Mouse (Mus musculus): ENCODE data around the gene Cacna1e. TPM values are rescaled to one million over a fixed set of nuclear protein-coding genes. Genes with fewer than 3 reads are reported as not detected.

Cacna1e gene
- polyA plus RNA-seq, 1 experiment from 2014 or later = 1.8 TPM

GRCm38 (mm10) chr1:154865981-154866380 lies 18.3 kb downstream of the Cacna1e start:
- no peaks in the 10 kb centered on the region for H3K9me3 ChIP-seq
- H3K9ac ChIP-seq = no peak overlapping the region
- H3K27ac ChIP-seq = no peak overlapping the region
- no peaks in the 10 kb centered on the region for H3K27me3 ChIP-seq
- no peaks in the 10 kb centered on the region for H3K36me3 ChIP-seq
- no peak overlapping the region for H3K4me3 ChIP-seq
- no peak for ATAC-seq (ENCODE audit: insufficient number of reproducible peaks, insufficient read depth, low FRiP score, low TSS enrichment)
- H3K4me1 ChIP-seq = no peaks in the 10 kb centered on the region
- H3K4me2 ChIP-seq (replicated peaks) = no peak overlapping the region
- WGBS = 93% methylated on average over 1 of the region's 1 CpGs

- H3K9ac ChIP-seq = no peak overlapping the region
- H3K27ac ChIP-seq = no peak overlapping the region
- no peak for ATAC-seq (ENCODE audit: insufficient number of reproducible peaks, insufficient read depth, low FRiP score, low TSS enrichment)
- H3K36me3 ChIP-seq = no peaks in the 10 kb centered on the region
- no peaks in the 10 kb centered on the region for H3K27me3 ChIP-seq
- H3K4me2 ChIP-seq (replicated peaks) = no peak overlapping the region
- WGBS = 80% methylated on average over 9 of the region's 9 CpGs
- H3K9me3 ChIP-seq = no peaks in the 10 kb centered on the region
- no peaks in the 10 kb centered on the region for H3K4me1 ChIP-seq
- H3K4me3 ChIP-seq = no peak overlapping the region
Measured at GRCm38 (mm10) chr1:154861416-154861815, 22.9 kb downstream of the Cacna1e start.

- no peak overlapping the region for H3K4me3 ChIP-seq
- no peaks in the 10 kb centered on the region for H3K4me1 ChIP-seq
- no peak overlapping the region for H3K9ac ChIP-seq
- H3K4me2 ChIP-seq (replicated peaks) = no peak overlapping the region
- H3K36me3 ChIP-seq = no peaks in the 10 kb centered on the region
- 85% methylated on average over 3 of the region's 3 CpGs for WGBS
- no peaks in the 10 kb centered on the region for H3K27me3 ChIP-seq
- ATAC-seq (ENCODE audit: insufficient number of reproducible peaks, insufficient read depth, low FRiP score, low TSS enrichment) = no peak
- no peak overlapping the region for H3K27ac ChIP-seq
- H3K9me3 ChIP-seq = no peaks in the 10 kb centered on the region
Measured at GRCm38 (mm10) chr1:154854564-154854963, 29.7 kb downstream of the Cacna1e start.

GRCm38 (mm10) chr1:154850515-154851287 lies 33.6 kb downstream of the Cacna1e start:
- no peaks in the 10 kb centered on the region for H3K4me1 ChIP-seq

GRCm38 (mm10) chr1:154848683-154849579 lies 35.4 kb downstream of the Cacna1e start:
- Histone ChIP-seq H3K9ac (no peak overlapping the region), H3K27ac (no peak overlapping the region), H3K36me3 (no peaks in the 10 kb centered on the region), H3K9me3 (no peaks in the 10 kb centered on the region), H3K27me3 (no peaks in the 10 kb centered on the region), H3K4me2 (replicated peaks) (no peak overlapping the region), H3K4me1 (no peaks in the 10 kb centered on the region), H3K4me3 (no peak overlapping the region)
- WGBS = 58% methylated on average over 6 of the region's 6 CpGs
- ATAC-seq (ENCODE audit: insufficient number of reproducible peaks, insufficient read depth, low FRiP score, low TSS enrichment) = no peak

More at GRCm38 (mm10) chr1:154850515-154851287, 33.6 kb downstream of the Cacna1e start:
- H3K4me2 ChIP-seq (replicated peaks) = no peak overlapping the region
- H3K36me3 ChIP-seq = no peaks in the 10 kb centered on the region
- H3K9me3 ChIP-seq = no peaks in the 10 kb centered on the region
- ATAC-seq (ENCODE audit: insufficient number of reproducible peaks, insufficient read depth, low FRiP score, low TSS enrichment) = no peak
- no peak overlapping the region for H3K4me3 ChIP-seq
- 81% methylated on average over 6 of the region's 6 CpGs for WGBS
- no peaks in the 10 kb centered on the region for H3K27me3 ChIP-seq
- H3K27ac ChIP-seq = no peak overlapping the region
- H3K9ac ChIP-seq = no peak overlapping the region

GRCm38 (mm10) chr1:154846900-154847299 lies 37.4 kb downstream of the Cacna1e start:
- ATAC-seq (ENCODE audit: insufficient number of reproducible peaks, insufficient read depth, low FRiP score, low TSS enrichment) = no peak
- Histone ChIP-seq H3K9me3 (no peaks in the 10 kb centered on the region), H3K27ac (no peak overlapping the region), H3K27me3 (no peaks in the 10 kb centered on the region), H3K4me3 (no peak overlapping the region), H3K4me1 (no peaks in the 10 kb centered on the region), H3K36me3 (no peaks in the 10 kb centered on the region), H3K4me2 (replicated peaks) (no peak overlapping the region), H3K9ac (no peak overlapping the region)
- WGBS = 87% methylated on average over 2 of the region's 2 CpGs

GRCm38 (mm10) chr1:154843427-154843826 lies 40.9 kb downstream of the Cacna1e start:
- no peaks in the 10 kb centered on the region for H3K4me1 ChIP-seq
- H3K4me3 ChIP-seq = no peak overlapping the region
- ATAC-seq (ENCODE audit: insufficient number of reproducible peaks, insufficient read depth, low FRiP score, low TSS enrichment) = no peak
- no peak overlapping the region for H3K27ac ChIP-seq
- H3K4me2 ChIP-seq (replicated peaks) = no peak overlapping the region
- H3K9ac ChIP-seq = no peak overlapping the region
- no peaks in the 10 kb centered on the region for H3K9me3 ChIP-seq
- WGBS = 71% methylated on average over 2 of the region's 2 CpGs
- no peaks in the 10 kb centered on the region for H3K27me3 ChIP-seq
- H3K36me3 ChIP-seq = no peaks in the 10 kb centered on the region

GRCm38 (mm10) chr1:154842336-154842735 lies 42.0 kb downstream of the Cacna1e start:
- Histone ChIP-seq H3K4me2 (replicated peaks) (no peak overlapping the region), H3K9ac (no peak overlapping the region), H3K4me1 (no peaks in the 10 kb centered on the region), H3K27ac (no peak overlapping the region), H3K9me3 (no peaks in the 10 kb centered on the region), H3K27me3 (no peaks in the 10 kb centered on the region), H3K4me3 (no peak overlapping the region), H3K36me3 (no peaks in the 10 kb centered on the region)
- 78% methylated on average over 5 of the region's 5 CpGs for WGBS
- ATAC-seq (ENCODE audit: insufficient number of reproducible peaks, insufficient read depth, low FRiP score, low TSS enrichment) = no peak

- no peak overlapping the region for H3K9ac ChIP-seq
- no peaks in the 10 kb centered on the region for H3K9me3 ChIP-seq
- H3K4me1 ChIP-seq = no peaks in the 10 kb centered on the region
- no peak overlapping the region for H3K27ac ChIP-seq
- no peaks in the 10 kb centered on the region for H3K36me3 ChIP-seq
- WGBS = 71% methylated on average over 6 of the region's 6 CpGs
- H3K4me3 ChIP-seq = no peak overlapping the region
- no peak overlapping the region for H3K4me2 ChIP-seq (replicated peaks)
- H3K27me3 ChIP-seq = no peaks in the 10 kb centered on the region
- no peak for ATAC-seq (ENCODE audit: insufficient number of reproducible peaks, insufficient read depth, low FRiP score, low TSS enrichment)
Measured at GRCm38 (mm10) chr1:154841057-154841630, 43.2 kb downstream of the Cacna1e start.

- H3K36me3 ChIP-seq = no peaks in the 10 kb centered on the region
- no peak overlapping the region for H3K4me3 ChIP-seq
- 91% methylated on average over 4 of the region's 4 CpGs for WGBS
- H3K4me2 ChIP-seq (replicated peaks) = no peak overlapping the region
- no peak overlapping the region for H3K9ac ChIP-seq
- no peak for ATAC-seq (ENCODE audit: insufficient number of reproducible peaks, insufficient read depth, low FRiP score, low TSS enrichment)
- H3K4me1 ChIP-seq = no peaks in the 10 kb centered on the region
- no peak overlapping the region for H3K27ac ChIP-seq
- no peaks in the 10 kb centered on the region for H3K9me3 ChIP-seq
- H3K27me3 ChIP-seq = no peaks in the 10 kb centered on the region
Measured at GRCm38 (mm10) chr1:154839272-154839671, 45.0 kb downstream of the Cacna1e start.

GRCm38 (mm10) chr1:154836473-154836872 lies 47.8 kb downstream of the Cacna1e start:
- ATAC-seq (ENCODE audit: insufficient number of reproducible peaks, insufficient read depth, low FRiP score, low TSS enrichment) = no peak
- no peaks in the 10 kb centered on the region for H3K36me3 ChIP-seq
- no peak overlapping the region for H3K9ac ChIP-seq
- H3K27me3 ChIP-seq = no peaks in the 10 kb centered on the region
- H3K4me2 ChIP-seq (replicated peaks) = no peak overlapping the region
- 79% methylated on average over 5 of the region's 5 CpGs for WGBS
- H3K9me3 ChIP-seq = no peaks in the 10 kb centered on the region
- H3K4me1 ChIP-seq = no peaks in the 10 kb centered on the region
- H3K27ac ChIP-seq = no peak overlapping the region
- no peak overlapping the region for H3K4me3 ChIP-seq

GRCm38 (mm10) chr1:154832168-154832539 lies 52.1 kb downstream of the Cacna1e start:
- Histone ChIP-seq H3K4me3 (no peak overlapping the region), H3K4me1 (no peaks in the 10 kb centered on the region), H3K27ac (no peak overlapping the region), H3K9ac (no peak overlapping the region), H3K27me3 (no peaks in the 10 kb centered on the region), H3K9me3 (no peaks in the 10 kb centered on the region), H3K36me3 (no peaks in the 10 kb centered on the region), H3K4me2 (replicated peaks) (no peak overlapping the region)
- ATAC-seq (ENCODE audit: insufficient number of reproducible peaks, insufficient read depth, low FRiP score, low TSS enrichment) = no peak
- WGBS = 70% methylated on average over 9 of the region's 9 CpGs

All from embryonic facial prominence, embryonic 12.5 days (tissue).